Mouse (Mus musculus): ENCODE data around the gene Slc16a3.

The Slc16a3 gene

DNA sequence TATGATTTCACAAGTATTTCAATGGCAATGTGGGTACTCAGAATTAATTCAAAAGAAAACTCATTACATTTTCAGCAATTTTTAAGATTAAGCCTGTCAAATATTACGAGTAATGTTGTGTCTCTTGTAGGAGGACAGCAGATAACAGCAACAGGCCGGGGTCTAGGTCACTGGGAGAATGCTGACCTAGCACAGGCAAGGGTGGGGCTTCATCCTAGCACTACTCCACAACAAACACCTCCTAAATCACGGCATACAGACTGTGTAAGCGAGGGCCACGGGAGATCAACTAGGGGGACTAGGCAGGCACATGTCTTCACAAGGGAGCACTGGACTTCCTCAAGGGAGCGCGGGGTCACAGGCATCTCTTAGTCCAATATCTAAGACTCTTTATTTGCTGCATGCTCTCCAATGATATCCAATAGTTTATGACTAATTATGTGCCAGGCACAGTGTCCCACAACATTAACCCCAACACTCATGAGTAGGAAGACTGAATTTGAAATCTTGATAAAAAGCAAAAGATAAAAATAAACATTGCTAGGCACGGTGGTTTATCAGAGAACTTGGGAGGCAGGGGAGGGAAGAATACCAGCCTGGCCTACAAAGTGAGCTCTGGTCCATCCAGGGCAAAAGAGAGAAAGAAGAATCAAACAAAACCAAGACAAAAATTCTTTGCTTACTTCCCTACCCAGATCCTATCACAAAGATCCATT, 31.6 kb downstream of the Slc16a3 start:
- DNase-seq (ENCODE audit: low spot score): no peak

DNA sequence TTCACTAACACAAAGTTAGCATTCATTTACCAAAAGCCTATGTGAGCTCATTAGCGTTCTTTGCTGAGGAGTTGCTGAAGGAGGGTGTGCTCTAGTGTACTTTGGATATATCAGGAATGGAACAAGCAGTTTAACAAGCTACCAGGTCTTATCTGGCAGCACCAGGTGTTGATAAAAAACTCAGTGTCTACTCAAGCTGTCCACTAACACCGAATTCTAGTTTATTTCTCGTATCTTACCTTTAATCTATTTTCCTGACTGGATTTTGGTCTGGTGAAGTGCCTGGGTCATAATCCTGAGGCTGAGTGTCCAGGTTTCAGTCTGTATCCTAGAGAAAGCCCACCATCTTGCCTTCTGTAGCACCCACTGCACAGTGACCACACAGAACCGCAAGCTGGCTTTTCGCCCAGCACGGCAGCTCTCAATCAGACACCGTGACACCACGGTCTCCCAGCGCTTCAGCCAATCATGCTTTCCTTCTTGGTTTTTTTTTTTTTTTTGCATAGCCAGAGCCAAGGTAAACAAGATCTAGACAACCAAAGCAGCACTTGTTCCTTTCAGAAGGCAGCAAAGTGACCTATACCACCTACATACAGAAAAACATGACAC, 32.3 kb downstream of the Slc16a3 start:
- DNase-seq (ENCODE audit: low spot score): no peak

DNA sequence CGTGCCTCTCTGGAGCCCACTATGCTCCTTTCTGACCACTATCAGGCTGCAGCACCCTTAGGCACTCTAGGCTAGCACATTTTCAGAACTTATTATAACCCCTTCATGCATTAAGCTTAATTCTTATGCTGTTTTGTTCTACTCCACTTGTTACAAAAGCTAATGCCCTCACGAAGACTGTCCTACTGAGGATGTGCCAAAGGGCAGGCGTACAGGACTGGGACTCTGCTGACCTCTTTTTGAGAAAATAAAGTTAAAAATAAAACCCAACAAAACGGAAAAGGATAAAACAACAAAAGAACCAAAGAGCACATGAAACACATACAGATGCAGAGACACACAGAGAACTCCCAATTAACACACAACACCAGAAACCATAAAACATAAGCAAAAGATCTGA, 33.4 kb downstream of the Slc16a3 start:
- DNase-seq (ENCODE audit: low spot score): no peak

DNA sequence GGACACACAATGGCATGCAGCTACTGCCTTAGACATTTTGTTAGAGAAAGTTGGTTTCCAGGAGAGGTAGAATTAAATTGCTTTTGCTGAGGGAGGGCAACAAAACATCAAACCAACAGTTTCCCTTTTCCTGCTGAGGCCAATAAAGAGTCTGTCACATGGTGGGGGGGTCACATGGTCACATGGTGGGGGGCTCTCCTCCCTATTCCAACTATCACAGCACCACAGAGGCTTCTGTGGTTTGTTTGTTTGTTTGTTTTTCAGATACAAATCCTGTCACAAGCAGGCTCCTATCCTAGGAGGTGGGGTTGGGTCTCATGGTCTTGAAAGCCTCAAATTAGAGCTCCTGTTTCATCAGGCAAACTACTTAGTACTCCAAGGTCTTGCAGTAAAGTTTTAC, 34.2 kb downstream of the Slc16a3 start:
- no peak for DNase-seq (ENCODE audit: low spot score)

DNA sequence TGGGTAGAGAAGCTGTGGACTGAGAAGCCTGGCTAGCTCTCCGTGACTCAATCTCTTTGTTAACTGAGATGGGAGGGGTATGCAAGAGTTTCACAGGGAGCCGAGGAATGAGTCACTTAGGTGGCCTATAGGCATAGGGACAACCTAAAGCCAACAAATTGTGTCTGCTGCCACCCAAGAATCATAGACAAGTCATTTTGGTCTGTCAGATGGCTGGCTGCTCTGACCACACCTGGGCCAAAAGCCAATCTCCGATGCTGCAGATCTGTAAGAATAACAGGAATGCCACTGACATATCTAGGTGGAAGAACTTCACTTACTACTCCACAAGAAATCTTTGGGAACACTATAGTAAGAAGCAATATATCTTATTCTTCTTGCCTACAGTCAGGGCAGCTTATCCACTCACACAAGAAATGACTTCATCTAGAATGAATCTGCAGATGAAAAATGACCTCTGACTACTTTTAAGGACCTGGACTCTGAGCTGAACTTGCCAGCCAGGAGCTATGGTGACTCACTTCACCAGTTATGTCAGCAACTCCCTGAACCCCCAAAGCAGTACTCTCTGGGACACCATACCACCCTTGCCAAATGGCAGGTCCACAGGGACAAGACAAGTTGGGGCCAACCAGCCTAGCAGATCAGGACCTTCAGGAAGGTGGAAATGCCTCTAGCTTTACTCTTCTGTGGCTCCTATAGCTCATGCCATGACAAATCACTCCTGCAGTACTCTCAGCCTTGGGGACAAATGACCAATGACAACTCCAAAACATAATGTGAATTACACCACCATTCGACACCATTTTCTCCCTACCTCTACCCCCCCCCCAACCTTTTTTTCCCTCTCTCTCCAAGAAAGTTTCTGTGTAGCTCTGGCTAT, 36.4 kb downstream of the Slc16a3 start:
- no peak for DNase-seq (ENCODE audit: low spot score)

DNA sequence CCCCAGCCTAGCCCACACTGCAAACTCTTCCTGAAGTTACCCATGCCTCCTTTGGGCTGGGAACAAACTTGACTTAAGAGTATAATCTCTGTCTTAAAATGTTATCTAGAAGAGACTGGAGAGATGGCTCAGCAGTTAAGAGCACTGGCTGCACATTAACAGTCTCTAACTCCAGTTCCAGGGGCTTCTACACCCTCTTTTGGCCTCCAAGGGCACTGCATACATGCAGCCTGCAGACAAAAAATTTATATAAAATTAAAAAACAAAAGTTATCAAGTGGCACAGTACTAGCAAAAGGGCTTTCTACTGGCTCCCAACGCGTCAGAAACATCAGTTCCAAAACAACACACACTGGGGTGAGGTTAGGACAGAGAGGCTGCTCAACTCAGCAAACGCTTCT, 39.3 kb downstream of the Slc16a3 start:
- no peak for DNase-seq (ENCODE audit: low spot score)

DNA sequence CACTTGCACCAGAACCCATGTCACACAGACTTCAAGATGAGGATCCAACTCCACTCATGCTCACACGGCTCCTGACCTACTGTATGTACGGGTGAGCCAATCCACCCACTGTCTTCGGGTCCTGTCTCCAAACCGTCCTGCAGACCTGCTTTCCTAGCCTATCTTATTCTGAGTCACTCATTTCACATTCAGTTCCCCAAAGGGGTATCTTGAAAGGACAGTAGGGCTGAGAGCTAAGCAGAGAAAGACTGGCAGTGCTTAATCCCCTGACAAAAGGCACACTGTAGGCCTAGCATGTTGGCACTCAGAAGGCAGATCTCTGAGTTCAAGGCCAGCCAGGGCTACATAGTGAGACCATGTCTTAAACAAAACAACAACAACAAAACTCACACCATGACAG, 40.1 kb downstream of the Slc16a3 start:
- DNase-seq (ENCODE audit: low spot score): no peak

DNA sequence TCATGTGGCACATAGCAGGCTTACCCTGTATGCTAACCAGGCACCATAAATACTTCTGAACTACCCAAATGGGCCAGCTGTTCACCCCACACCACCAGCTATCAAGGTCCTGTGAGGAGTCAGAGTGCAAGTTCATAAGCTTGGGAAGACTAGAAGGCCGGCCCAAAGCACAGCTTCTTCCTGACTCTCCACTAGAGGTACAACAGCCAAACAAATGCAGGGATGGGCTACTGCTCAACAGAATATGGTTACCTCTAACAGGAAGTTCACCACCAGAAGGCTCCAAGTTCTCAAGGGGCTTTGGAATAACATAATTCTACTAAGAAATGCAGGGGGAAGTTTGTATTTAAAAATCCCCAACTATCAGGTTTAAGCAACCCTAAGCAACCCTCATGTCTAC, 41.2 kb downstream of the Slc16a3 start:
- no peak for DNase-seq (ENCODE audit: low spot score)

DNA sequence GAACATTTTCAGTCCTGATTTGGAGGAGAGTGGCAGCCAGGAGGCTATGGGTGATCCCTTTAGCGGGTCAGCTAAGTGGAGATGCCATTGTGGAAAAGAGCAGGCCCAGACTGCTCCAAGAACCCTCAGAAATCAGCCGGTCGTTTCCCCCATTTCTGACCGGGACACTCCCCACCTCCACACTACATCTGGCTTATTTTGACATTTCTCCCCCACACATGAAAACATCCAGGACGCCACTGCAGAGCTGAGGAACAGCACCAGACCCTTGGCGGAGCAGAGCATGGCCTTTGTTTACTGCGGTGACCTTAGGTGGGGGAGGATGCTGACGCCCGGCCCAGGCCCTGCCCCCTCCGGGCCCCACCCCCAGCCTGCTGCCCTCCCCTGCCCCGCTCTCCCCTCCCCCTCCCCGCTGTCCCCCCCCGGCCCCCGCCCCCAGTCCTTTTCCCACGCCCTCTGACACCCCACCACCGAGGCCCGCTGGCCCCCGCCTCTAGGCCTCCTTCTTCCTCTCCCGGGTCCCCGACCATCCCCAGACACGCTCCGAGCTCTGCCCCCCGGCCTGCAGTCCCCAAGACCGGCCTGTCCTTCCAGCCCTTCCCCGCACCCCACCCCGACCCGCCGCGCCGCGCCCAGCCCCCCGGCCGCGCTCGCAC, 42.0 kb downstream of the Slc16a3 start:
- DNase-seq (ENCODE audit: low spot score): no peak

DNA sequence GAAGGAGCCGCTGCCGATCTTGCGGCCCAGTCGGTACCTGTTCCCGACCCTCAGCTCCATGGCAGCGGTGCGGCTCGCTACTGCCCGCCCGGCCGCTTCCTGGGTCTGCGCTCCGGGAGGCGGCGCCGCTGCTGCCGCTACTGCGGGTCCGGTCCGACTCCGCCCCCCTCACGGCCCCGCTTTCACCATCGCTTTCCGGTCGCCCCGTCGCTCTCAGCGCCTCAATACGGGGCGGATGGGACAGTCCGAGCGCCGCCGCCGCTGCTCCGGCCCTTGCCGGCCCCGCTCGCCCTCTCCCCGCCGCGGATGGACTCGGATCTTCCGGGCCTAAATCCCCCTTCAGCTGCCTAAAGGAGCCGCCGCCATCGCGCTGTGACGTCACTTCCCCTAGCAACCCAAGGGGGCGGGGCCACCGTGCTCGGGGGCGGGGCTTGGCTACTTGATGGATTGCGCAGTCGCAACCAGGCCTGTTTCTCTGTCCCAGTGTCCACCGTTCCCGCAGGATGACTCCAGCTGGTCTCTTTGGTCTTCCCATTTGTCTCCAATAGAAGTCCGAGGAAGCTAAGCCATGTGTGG, 42.8 kb downstream of the Slc16a3 start, which contains the start of gene Csnk1d:
Gene Csnk1d (minus strand): TSS at position 380 of the 576 bp plus-strand sequence.
- peak; percentile 100 for DNase-seq (ENCODE audit: low spot score)

DNA sequence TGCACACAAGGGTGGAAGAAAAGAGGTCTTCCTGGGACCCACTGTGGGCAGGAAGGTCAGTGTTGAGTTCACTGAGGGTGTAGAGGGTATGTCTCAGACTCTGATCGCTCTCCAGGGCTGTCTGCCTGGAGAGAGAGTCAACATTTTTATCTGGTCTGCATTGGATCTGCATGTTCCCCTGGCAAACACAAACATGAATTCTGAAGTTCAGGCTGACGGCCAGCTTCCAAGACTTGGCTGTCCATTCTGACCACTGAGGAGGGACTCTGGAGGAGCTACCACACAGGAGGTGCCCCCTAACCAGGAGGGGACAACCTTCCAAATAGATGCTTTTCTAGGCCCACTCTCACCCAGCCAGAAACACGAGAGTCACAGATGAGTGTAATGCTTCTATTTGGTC, 43.5 kb downstream of the Slc16a3 start:
- no peak for DNase-seq (ENCODE audit: low spot score)

DNA sequence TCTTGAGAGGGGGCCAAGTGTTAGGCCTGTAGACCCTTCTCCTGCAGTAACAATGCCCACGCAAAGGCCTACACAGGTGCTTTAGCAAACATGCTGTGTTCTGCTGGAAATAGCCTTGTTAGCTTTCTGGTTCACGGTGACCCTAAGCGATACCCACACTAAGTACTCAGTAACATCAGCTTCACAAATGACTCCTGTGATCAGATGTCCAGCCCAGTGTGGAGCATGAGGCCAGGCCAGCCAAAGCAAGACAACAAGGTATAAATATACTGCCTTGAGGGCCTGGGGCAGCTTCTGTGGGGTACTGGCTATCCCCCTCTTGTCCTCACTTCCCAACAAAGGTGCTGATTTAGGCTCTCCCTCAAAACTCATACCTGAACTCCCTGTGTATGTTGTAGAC, 44.8 kb downstream of the Slc16a3 start:
- no peak for DNase-seq (ENCODE audit: low spot score)

DNA sequence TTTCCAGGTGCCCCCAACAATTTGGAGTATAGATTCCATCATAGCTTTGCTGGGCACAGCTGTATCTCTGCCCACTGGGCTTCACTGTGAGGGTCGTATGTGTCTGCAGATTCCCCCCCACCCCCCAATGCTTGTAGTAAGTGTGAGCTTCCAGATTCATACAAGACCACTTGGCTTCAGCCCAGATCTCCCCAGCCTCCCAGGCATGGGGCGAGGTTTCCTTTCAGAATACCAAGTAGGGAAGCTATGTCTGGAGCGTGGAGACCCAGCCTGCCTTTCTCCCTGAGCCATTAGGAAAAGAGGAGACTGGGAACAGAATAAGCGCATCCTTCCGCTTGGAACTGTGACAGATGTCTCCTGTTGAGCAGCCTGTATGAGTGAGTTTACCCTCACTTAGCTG, 45.3 kb downstream of the Slc16a3 start:
- DNase-seq (ENCODE audit: low spot score): no peak

DNA sequence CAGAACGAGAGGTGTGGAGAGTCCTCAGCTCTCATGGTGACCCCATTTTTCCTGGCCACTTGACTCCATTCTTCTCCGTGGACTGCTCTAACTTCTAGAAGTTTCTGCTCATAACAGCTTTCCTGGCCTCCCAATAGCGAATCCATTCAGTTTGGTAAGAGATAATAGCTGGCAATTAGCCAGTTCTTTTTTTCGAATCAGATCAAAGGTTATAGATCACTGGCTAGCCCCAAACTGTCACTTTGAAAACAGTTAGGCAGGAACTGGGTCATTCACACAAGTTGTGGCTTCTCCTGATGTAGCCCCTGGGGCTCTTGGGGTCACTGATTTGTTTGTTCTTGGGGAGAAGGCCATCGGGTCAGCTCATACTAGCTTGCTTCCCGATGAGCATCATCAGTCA, 46.5 kb downstream of the Slc16a3 start:
- DNase-seq (ENCODE audit: low spot score): no peak

DNA sequence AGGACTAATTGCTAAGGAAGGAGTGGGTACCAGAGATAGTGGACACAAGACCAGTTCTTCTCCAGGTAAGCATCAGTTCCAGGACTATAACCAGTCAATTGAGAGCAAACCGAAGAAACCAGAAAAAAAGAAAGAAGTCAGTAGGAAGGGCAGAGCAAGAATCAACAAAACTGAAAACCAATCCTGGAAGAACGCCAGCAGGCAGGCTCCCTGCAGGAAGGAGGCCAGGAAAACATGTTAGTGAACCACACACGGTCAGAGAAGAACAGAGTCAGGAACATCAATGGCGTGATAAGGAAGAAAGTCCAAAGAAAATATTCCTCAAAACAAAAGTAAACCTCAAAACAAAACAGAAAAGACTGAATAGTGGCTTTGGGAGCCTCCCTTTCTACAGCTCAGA, 53.7 kb downstream of the Slc16a3 start:
- no peak for DNase-seq (ENCODE audit: low spot score)

DNA sequence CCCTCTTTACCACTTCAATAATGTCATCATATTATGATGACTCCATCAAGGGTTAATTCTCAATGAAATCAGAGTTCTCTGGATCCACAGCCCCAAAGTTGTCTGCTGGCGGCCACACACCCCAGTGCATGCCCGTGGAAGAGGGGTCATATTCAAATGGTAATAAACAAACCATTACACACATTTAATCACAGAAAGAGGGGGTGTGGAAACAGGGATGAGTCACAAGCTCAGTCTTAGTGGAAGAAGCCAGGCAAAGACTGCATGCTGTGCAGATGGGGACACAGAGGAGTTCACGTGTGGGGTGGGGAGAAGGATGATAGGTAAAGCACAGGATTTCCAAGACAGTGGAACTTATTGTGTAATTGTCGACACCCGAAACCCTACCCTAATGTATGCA, 56.0 kb downstream of the Slc16a3 start:
- no peak for DNase-seq (ENCODE audit: low spot score)

DNA sequence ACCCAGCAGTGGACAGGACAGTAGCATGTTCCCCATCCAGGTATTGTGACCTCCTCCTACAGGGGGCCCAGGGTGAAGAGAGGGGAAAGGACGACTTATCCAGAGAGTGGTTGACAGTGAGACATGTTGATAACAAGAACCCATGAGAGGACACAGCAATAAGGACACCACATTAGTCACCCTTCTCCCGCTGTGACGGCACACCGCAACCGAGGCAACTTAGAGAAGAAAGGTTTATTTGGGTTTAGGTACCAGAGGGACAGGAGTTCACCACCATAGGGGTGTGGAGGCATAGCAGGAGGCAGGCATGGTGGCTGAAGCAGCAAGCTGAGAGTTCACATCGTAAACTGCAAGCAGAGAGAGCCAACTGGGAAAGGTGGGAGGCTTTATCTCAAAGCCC, 57.9 kb downstream of the Slc16a3 start:
- no peak for DNase-seq (ENCODE audit: low spot score)

DNA sequence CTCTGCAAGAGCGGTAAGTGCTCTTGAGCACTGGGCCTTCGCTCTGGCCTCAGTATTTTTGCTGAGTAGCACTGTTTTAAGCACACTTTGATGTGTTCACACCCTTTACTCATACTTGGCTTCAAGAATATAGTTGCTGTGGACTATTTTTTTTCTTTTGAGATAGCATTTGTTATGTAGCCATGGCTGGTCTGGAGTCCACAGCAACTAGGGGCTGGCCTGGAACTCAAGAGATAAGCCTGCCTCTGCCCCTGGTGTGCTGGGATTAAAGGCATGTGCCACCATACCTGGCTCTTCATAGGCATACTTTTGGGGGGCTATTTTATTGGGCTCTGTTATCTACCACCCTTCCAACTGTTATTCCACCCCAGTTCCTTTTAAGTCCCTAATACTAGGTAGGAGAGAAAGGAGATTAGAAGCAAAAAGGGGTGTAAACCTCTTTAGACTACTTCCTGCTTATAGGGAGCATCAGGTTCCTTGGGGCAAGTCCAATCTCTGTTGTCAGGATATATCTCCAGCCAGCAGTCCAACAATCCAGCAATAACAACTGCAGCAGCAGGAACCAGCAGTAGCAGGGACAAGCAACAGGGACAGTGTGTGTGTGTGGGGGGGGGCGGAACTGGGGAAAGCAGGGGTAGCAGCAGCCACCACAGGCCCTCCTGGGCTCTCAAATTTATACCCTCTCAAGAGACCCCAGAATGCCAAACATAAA, 61.9 kb downstream of the Slc16a3 start:
- DNase-seq (ENCODE audit: low spot score): no peak
